Mouse (Mus musculus): ENCODE measurements around the gene Trim9.

GRCm38 (mm10) chr12:70242550-70242949 lies 104.9 kb downstream of the Trim9 start:
- TF ChIP-seq EP300 (optimal IDR thresholded peaks at IDR 0.05) (no peak), CTCF (IDR thresholded peaks at IDR 0.05; ENCODE audit: low read depth) (no peak)

Data from stomach, postnatal 0 days (tissue).